Mouse (Mus musculus): ENCODE data around the gene Ttc39b. TPM values are rescaled to one million over a fixed set of nuclear protein-coding genes. Genes with fewer than 3 reads are reported as not detected.
"Not testable (repeated sequence)": the region's sequence is repeated elsewhere in the genome, so short reads cannot be mapped to it uniquely, and the experiment has no call there.

Ttc39b gene
- polyA plus RNA-seq, 1 experiment from 2014 or later = 1.8 TPM

DNA sequence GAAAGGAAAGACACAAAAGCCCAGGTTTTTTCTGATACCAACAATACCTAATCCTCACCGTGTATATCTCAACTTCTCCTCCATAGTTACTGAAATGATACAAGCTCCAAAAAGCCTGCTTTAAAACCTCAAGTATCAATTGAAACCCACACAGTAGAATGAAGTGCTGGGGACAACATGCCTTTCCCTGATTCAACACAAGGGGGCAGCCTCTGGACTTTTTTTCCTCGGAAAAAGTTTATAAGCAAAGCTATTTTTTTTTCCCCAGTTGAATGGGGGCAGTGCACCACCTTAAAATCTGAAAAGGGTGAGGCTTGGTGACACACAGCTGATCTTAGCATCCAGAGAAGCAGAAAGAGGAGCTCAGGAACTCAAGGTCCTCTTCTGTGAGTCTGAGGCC is 62.1 kb downstream of the Ttc39b start:
- no peak overlapping the region for H3K27ac ChIP-seq (replicated peaks)

DNA sequence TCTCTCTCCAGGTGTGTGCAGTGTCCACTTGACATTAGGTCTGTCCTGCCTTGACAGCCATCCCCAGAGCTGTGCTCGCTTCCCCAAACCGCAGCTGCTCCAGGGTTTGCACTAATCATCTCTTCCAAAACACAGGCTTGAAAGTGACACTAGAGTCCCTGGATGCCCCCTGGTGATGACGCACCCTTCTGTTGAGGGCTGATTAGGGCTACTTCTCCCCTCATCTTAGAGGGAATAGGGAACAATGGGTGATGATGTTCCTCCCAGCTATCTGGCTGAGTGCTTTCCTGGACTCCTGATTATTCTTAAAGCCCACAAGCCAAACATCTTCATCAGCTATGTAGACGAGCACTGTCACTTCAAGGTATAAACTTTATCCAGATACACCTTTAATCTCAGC is 64.4 kb downstream of the Ttc39b start:
- DNase-seq (ENCODE audit: low spot score) = no peak
- Histone ChIP-seq H3K27ac (replicated peaks) (no peak overlapping the region), H3K4me1 (peaks cover 17% of the 10 kb centered on the region), H3K9me3 (replicated peaks) (no peaks in the 10 kb centered on the region), H3K36me3 (no peaks in the 10 kb centered on the region), H3K27me3 (ENCODE audit: low read depth, poor library complexity, severe bottlenecking) (no peaks in the 10 kb centered on the region), H3K4me3 (no peak overlapping the region)
- WGBS = 83% methylated on average over 4 of the region's 4 CpGs

More for the DNA sequence above, 62.1 kb downstream of the Ttc39b start:
- H3K4me3 ChIP-seq = no peak overlapping the region
- peaks cover 17% of the 10 kb centered on the region for H3K4me1 ChIP-seq
- H3K9me3 ChIP-seq (replicated peaks) = no peaks in the 10 kb centered on the region
- WGBS = 11% methylated on average over 2 of the region's 2 CpGs
- H3K36me3 ChIP-seq = no peaks in the 10 kb centered on the region
- H3K27me3 ChIP-seq (ENCODE audit: low read depth, poor library complexity, severe bottlenecking) = no peaks in the 10 kb centered on the region
- no peak for DNase-seq (ENCODE audit: low spot score)

DNA sequence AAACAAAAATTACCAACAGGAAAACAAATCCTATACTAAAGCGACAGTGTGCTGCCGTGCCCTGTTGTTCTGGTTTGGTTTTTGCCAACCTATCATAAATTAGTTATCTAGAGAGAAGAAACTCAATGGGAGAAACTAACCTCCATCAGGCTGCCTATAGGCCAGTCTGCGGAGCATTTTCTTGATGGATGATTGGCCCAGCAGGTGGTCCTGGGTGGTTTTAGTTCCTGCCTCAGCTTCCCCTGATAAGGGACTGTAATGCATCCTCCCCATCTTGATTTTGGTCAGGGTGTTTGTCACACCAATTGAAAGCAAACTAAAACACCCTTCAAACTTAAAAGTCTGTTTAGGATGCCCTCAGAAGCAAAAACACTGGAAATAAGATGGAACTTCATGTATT is 65.8 kb downstream of the Ttc39b start:
- 86% methylated on average over 3 of the region's 3 CpGs for WGBS
- Histone ChIP-seq H3K4me1 (peaks cover 17% of the 10 kb centered on the region), H3K9me3 (replicated peaks) (no peaks in the 10 kb centered on the region), H3K27me3 (ENCODE audit: low read depth, poor library complexity, severe bottlenecking) (no peaks in the 10 kb centered on the region), H3K36me3 (no peaks in the 10 kb centered on the region), H3K27ac (replicated peaks) (no peak overlapping the region), H3K4me3 (no peak overlapping the region)
- DNase-seq (ENCODE audit: low spot score) = no peak

DNA sequence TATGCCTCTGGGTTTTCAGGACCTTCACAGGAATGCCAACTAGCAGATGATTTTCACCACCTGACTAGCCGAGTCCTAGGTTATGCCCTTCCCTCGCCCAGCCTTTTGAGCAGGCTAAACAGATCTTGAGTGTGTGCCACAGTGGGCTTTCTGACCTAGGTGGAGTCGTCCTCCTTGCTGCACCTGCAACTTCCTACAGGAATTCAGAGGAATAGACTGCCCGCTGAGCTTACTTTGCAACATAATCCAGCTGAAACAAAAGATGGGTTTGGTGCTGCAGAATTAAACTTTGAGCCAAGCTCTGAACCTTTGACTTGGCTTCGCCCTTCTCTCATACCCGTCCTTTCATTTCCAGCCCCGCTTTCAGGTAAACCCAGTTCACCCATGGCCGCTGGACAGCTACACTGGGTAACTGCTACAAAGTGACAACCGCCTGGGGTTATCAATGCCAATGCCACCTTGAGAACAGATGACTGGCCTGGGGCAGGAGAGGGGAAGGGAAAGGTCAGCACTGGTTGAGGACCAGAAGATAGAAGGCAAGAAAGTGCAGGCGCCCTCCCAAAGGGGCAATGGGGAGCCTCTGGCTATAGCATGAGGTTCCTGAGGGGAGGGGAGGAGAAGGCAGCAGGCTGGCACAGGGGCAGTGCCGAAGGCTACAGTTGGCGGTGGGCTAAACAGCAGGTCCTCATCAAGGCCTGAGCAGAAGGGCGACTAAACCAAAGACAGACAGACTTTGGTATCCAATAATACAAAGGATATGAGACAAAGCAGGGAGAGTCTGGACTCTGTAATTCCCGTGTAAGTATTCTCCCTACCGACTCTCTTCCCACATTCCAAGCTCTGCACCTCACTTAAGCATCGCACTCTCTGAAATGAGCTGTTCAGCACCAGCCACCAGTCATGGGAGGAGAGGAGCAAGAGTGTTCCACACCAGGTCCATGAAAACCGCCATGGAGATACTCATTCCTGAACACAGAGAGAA is 66.5 kb downstream of the Ttc39b start:
- 53% methylated on average over 17 of the region's 17 CpGs for WGBS
- Histone ChIP-seq H3K9me3 (replicated peaks) (no peaks in the 10 kb centered on the region), H3K4me3 (no peak overlapping the region), H3K4me1 (peaks cover 10% of the 10 kb centered on the region), H3K36me3 (no peaks in the 10 kb centered on the region), H3K27ac (replicated peaks) (no peak overlapping the region), H3K27me3 (ENCODE audit: low read depth, poor library complexity, severe bottlenecking) (no peaks in the 10 kb centered on the region)
- DNase-seq (ENCODE audit: low spot score) = no peak

DNA sequence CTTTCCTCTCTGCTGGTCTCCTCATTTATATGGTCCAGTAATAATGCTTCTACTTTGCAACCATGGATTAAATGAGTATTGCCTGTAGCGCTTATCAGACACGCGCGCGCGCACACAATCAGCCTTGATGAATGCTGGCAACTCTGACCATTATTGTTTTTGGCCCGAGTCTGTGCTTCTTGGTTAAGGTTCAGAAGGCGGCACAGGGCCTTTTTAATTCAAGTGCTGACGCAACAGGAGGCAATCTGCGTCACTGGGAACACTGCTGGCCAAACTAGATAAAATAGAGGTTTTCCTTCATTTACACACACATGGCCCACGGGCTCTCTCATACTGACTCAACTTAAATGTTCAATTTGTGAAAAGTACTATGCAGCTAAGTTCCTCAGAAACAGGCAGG is 67.3 kb downstream of the Ttc39b start:
- Histone ChIP-seq H3K36me3 (no peaks in the 10 kb centered on the region), H3K27me3 (ENCODE audit: low read depth, poor library complexity, severe bottlenecking) (no peaks in the 10 kb centered on the region), H3K9me3 (replicated peaks) (no peaks in the 10 kb centered on the region), H3K4me3 (no peak overlapping the region), H3K27ac (replicated peaks) (no peak overlapping the region), H3K4me1 (peaks cover 5% of the 10 kb centered on the region; the same call in 1 of the 2 replicates)
- DNase-seq (ENCODE audit: low spot score) = no peak
- 88% methylated on average over 11 of the region's 11 CpGs for WGBS

DNA sequence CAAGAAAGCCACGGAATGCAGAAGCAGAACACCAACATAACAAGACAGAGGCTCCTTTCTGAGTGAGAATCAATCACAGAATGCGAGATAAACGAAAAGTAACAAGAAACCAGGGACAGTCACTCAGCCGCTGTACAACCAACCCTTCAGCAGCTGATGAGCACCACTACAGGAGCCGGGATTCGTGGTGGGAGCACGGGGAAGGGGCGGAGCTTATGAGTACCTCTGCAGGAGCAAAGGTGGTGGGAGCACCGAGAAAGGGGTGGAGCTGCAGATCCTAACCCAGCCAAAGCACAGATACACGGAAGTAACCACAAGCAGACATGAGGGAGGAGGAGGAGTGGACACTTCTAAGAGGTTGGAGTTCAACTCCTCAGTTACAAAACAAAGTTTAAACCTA is 69.1 kb downstream of the Ttc39b start:
- no peaks in the 10 kb centered on the region for H3K36me3 ChIP-seq
- WGBS = 90% methylated on average over 10 of the region's 10 CpGs
- DNase-seq (ENCODE audit: low spot score) = no peak
- H3K27me3 ChIP-seq (ENCODE audit: low read depth, poor library complexity, severe bottlenecking) = no peaks in the 10 kb centered on the region
- H3K9me3 ChIP-seq (replicated peaks) = no peaks in the 10 kb centered on the region
- H3K4me3 ChIP-seq = no peak overlapping the region
- H3K4me1 ChIP-seq = peaks cover 5% of the 10 kb centered on the region; the same call in 1 of the 2 replicates
- H3K27ac ChIP-seq (replicated peaks) = no peak overlapping the region

DNA sequence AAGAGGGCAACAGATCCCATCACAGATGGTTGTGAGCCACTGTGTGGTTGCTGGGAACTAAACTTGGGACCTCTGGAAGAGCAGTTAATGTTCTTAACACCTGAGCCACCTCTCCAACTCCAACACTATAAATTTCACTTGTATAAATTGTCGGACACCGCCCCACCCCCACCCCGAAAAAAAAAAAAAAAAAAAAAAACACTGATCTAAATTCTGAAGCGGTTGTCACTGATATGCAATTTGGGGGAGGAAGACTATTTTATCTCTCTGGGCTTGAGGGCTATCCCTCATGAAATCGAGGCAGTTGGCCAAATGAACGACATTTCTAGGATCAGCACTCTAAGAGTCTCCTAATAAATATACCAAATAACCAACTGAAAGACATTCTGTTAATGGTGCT is 70.4 kb downstream of the Ttc39b start:
- no peaks in the 10 kb centered on the region for H3K9me3 ChIP-seq (replicated peaks)
- peaks cover 5% of the 10 kb centered on the region; the same call in 1 of the 2 replicates for H3K4me1 ChIP-seq
- WGBS = 92% methylated on average over 6 of the region's 6 CpGs
- no peak overlapping the region for H3K27ac ChIP-seq (replicated peaks)
- no peak for DNase-seq (ENCODE audit: low spot score)
- H3K4me3 ChIP-seq = no peak overlapping the region
- no peaks in the 10 kb centered on the region for H3K36me3 ChIP-seq
- no peaks in the 10 kb centered on the region for H3K27me3 ChIP-seq (ENCODE audit: low read depth, poor library complexity, severe bottlenecking)

DNA sequence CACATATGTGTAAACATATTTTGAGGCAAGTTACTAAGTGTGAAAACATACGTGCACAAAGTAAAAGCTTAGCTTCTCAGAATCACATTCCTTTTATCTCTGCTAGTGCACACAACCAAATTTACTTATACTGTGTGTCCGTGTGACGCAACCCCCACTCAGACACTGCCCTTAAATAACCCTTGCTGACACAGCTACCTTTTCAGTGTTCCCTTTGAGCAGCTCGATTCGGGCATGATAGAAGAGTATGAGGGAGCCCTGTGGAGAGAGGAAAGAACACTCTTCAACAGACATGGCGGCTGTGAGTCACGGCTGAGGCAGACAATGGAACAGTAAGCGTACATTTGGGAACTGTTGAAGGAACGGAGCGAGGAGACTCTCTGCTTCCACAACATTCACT is 80.3 kb downstream of the Ttc39b start:
- 91% methylated on average over 10 of the region's 10 CpGs for WGBS

DNA sequence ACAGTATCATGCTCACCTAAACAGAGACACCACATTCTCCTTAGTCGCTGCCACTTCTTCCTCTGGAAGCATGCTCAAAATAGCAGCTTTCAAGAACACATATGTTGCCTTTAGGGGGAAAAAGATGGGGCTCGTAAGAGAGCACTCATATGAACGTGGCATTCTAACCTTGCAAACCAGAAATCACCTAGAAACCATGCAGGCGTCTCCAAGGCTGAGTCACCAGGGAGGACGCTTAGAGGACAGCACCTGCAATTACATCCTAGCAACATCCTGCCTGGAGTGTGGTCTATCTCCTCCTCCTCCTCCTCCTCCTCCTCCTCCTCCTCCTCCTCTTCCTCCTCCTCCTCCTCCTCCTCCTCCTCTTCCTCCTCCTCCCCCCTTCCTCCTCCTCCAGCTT is 82.4 kb downstream of the Ttc39b start:
- Histone ChIP-seq H3K4me3 (no peak overlapping the region), H3K27ac (replicated peaks) (no peak overlapping the region), H3K36me3 (no peaks in the 10 kb centered on the region), H3K4me1 (no peaks in the 10 kb centered on the region), H3K9me3 (replicated peaks) (no peaks in the 10 kb centered on the region), H3K27me3 (ENCODE audit: low read depth, poor library complexity, severe bottlenecking) (no peaks in the 10 kb centered on the region)
- 80% methylated on average over 5 of the region's 5 CpGs for WGBS
- no peak for DNase-seq (ENCODE audit: low spot score)

More for the DNA sequence above, 80.3 kb downstream of the Ttc39b start:
- Histone ChIP-seq H3K4me3 (no peak overlapping the region), H3K4me1 (no peaks in the 10 kb centered on the region), H3K27me3 (ENCODE audit: low read depth, poor library complexity, severe bottlenecking) (no peaks in the 10 kb centered on the region), H3K9me3 (replicated peaks) (no peaks in the 10 kb centered on the region), H3K36me3 (no peaks in the 10 kb centered on the region), H3K27ac (replicated peaks) (no peak overlapping the region)
- no peak for DNase-seq (ENCODE audit: low spot score)

DNA sequence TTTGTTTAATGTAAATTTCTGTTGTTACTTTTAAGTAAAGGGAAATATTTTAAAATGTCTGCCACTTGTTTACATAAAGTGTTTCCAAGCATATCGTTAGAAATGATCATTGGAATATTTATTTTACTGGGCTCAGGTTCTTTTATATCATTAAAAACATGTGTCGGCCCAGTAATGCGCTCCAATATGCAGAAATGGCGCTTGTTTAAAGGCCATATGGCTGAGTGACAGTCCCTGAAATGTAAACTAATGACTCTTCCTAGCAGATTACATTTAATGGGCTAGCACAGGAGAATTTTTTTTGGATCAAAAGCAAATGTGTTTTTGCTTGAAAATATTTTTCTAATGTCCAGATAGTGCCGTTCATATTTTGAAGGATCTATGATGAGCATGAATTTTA is 86.4 kb downstream of the Ttc39b start:
- H3K36me3 ChIP-seq = no peaks in the 10 kb centered on the region
- no peaks in the 10 kb centered on the region for H3K4me1 ChIP-seq
- no peak for DNase-seq (ENCODE audit: low spot score)
- no peaks in the 10 kb centered on the region for H3K9me3 ChIP-seq (replicated peaks)
- H3K4me3 ChIP-seq = no peak overlapping the region
- 89% methylated on average over 5 of the region's 5 CpGs for WGBS
- H3K27ac ChIP-seq (replicated peaks) = no peak overlapping the region
- no peaks in the 10 kb centered on the region for H3K27me3 ChIP-seq (ENCODE audit: low read depth, poor library complexity, severe bottlenecking)

DNA sequence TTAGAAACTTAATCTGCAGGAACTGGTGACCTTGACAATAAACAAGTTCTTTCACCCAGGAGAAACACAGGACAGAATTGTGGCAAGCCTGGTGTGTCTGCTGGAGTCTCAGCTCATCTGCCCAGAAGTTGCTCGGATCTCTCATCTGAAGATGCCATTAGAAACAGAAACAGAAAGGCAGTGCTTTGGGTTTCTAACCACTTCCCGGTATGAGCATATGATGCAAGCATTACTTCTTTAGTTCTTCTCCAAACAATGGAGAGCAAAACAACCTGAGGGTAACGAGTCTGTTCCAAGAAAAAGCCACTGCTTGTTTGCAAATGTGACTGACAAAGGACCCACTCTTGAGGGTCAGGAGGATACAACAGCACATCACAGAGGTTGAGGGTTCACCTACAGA is 88.8 kb downstream of the Ttc39b start:
- whole genome bisulfite sequencing = 64% methylated on average over 2 of the region's 3 CpGs
- H3K4me1 ChIP-seq; DNase-seq (ENCODE audit: low spot score); H3K36me3 ChIP-seq; H3K9me3 ChIP-seq (replicated peaks); H3K27ac ChIP-seq (replicated peaks); H3K27me3 ChIP-seq (ENCODE audit: low read depth, poor library complexity, severe bottlenecking); H3K4me3 ChIP-seq: not testable (repeated sequence)

DNA sequence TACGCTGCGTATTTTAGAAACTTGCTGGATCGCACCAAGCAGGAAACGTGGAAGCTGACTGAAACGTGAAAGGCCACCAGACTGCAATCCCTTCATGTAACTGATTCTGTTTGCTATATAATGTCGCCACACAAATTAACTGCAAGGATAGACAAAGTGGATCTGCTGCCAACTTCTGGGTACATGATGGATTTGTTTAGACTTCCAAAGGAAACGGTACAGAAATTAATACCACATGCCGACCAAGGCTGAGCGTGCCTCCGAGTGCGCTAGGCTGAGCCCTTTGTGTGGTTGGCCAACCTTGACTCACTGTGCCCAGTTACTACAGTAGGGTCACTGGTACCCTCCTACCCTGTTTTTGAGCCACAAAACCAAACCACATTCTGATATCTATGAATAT is 89.3 kb downstream of the Ttc39b start:
- WGBS = 82% methylated on average over 11 of the region's 11 CpGs
- no peak for DNase-seq (ENCODE audit: low spot score)

DNA sequence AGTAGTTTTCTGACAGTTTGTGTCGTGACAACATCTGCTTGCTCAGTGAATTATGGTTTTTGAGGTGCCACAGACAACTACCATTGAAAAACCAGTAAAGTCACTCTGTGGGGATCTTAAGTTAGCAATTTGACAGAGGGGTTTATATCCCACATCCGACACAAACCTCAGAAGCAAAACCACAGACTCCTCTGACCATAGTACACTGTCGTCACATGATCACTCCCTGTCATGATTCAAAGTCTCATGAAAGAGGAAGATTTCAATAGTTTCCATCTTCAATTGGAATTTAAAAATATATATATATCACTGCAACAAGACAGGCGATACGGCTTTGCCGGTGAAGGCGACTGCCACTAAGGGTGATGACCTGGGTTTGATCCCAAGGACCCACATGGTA is 89.9 kb downstream of the Ttc39b start:
- 96% methylated on average over 7 of the region's 7 CpGs for WGBS
- Histone ChIP-seq H3K27me3 (ENCODE audit: low read depth, poor library complexity, severe bottlenecking) (no peaks in the 10 kb centered on the region), H3K27ac (replicated peaks) (no peak overlapping the region), H3K4me1 (no peaks in the 10 kb centered on the region), H3K9me3 (replicated peaks) (no peaks in the 10 kb centered on the region), H3K36me3 (no peaks in the 10 kb centered on the region), H3K4me3 (no peak overlapping the region)
- no peak for DNase-seq (ENCODE audit: low spot score)

More for the DNA sequence above, 89.3 kb downstream of the Ttc39b start:
- Histone ChIP-seq H3K36me3 (no peaks in the 10 kb centered on the region), H3K9me3 (replicated peaks) (no peaks in the 10 kb centered on the region), H3K4me3 (no peak overlapping the region), H3K27me3 (ENCODE audit: low read depth, poor library complexity, severe bottlenecking) (no peaks in the 10 kb centered on the region), H3K4me1 (no peaks in the 10 kb centered on the region), H3K27ac (replicated peaks) (no peak overlapping the region)

Measured in midbrain, embryonic 10.5 days (tissue).